Mouse (Mus musculus): ENCODE measurements around the gene Lipt2. TPM values are rescaled to one million over a fixed set of nuclear protein-coding genes. Genes with fewer than 3 reads are reported as not detected.

The Lipt2 gene
- polyA plus RNA-seq, 1 experiment from 2014 or later, result 9.1 TPM

GRCm38 (mm10) chr7:100178016-100178890 lies 19.2 kb downstream of the Lipt2 start:
- ATAC-seq, result peak; percentile 92
- no peak for TF ChIP-seq CTCF (IDR thresholded peaks at IDR 0.05; ENCODE audit: low read depth)

DNA sequence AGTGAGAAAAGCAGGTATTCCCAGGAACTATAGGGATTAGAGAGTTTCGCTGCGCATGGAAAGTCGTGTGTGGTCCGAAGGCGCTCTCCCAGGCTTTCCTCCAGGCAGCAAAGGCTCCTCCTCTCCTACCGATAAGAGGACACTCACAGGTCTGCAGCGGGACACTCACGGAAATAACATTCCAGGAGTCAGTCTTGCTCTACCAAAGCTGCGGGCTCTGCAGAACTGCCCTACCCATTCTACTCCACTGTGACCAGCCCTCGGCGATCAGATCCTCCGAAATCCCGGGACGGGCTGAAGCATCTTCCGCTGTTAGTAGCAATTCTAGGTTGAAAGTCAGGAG lies 19.8 kb downstream of the Lipt2 start:
- peak; percentile 68 for ATAC-seq
- Histone ChIP-seq H3K4me2 (replicated peaks; ENCODE audit: low read depth) (peak overlapping the region; percentile 85), H3K27ac (ENCODE audit: low read depth, low read length) (peak overlapping the region; percentile 60), H3K9ac (ENCODE audit: low read depth, low read length) (peak overlapping the region; percentile 40), H3K36me3 (ENCODE audit: control insufficient read depth, insufficient read depth) (no peaks in the 10 kb centered on the region), H3K4me3 (ENCODE audit: low read depth, low read length) (peak overlapping the region; percentile 51), H3K9me3 (ENCODE audit: control insufficient read depth) (no peaks in the 10 kb centered on the region), H3K27me3 (replicated peaks; ENCODE audit: control insufficient read depth, insufficient read depth, low read length) (no peaks in the 10 kb centered on the region), H3K4me1 (replicated peaks; ENCODE audit: control insufficient read depth, insufficient read depth, low read length) (0 out of 2 replicates have a peak, but pooled peaks cover 3% of the 10 kb centered on the region)
- TF ChIP-seq CTCF (IDR thresholded peaks at IDR 0.05; ENCODE audit: low read depth), result no peak
- 2% methylated on average over 15 of the region's 15 CpGs for WGBS

More at GRCm38 (mm10) chr7:100178016-100178890, 19.2 kb downstream of the Lipt2 start:
- Histone ChIP-seq H3K27me3 (replicated peaks; ENCODE audit: control insufficient read depth, insufficient read depth, low read length) (no peaks in the 10 kb centered on the region), H3K4me2 (replicated peaks; ENCODE audit: low read depth) (peak overlapping the region; percentile 85), H3K4me3 (ENCODE audit: low read depth, low read length) (peak overlapping the region; percentile 51), H3K9ac (ENCODE audit: low read depth, low read length) (peak overlapping the region; percentile 40), H3K4me1 (replicated peaks; ENCODE audit: control insufficient read depth, insufficient read depth, low read length) (0 out of 2 replicates have a peak, but pooled peaks cover 3% of the 10 kb centered on the region), H3K36me3 (ENCODE audit: control insufficient read depth, insufficient read depth) (no peaks in the 10 kb centered on the region), H3K9me3 (ENCODE audit: control insufficient read depth) (no peaks in the 10 kb centered on the region), H3K27ac (ENCODE audit: low read depth, low read length) (peak overlapping the region; percentile 60)
- 9% methylated on average over 30 of the region's 30 CpGs for WGBS

DNA sequence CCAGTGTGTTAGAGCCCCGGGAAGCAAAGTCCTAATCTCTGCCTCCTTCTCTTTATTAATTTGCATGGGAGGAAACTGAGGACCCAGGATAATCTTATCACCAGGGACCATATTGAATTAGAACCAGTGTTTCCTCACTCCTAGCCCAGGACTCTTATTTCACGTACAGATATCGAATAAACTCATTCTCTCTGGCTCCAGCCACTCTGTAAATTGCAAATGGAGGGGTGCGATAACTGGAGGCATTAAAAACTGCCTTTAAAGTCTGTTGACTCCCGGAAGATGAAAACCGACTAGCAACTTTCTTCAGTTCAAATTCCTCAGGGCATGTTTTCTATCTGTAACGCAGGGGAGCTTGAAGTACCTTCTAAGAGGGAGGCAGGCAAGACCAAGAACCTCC lies 20.3 kb downstream of the Lipt2 start:
- Histone ChIP-seq H3K27ac (ENCODE audit: low read depth, low read length) (peak overlapping the region; percentile 21), H3K36me3 (ENCODE audit: control insufficient read depth, insufficient read depth) (no peaks in the 10 kb centered on the region), H3K27me3 (replicated peaks; ENCODE audit: control insufficient read depth, insufficient read depth, low read length) (no peaks in the 10 kb centered on the region), H3K4me3 (ENCODE audit: low read depth, low read length) (peak overlapping the region; percentile 51), H3K4me2 (replicated peaks; ENCODE audit: low read depth) (peak overlapping the region; percentile 85), H3K9me3 (ENCODE audit: control insufficient read depth) (no peaks in the 10 kb centered on the region), H3K9ac (ENCODE audit: low read depth, low read length) (peak overlapping the region; percentile 40; the same call in 1 of the 2 replicates), H3K4me1 (replicated peaks; ENCODE audit: control insufficient read depth, insufficient read depth, low read length) (0 out of 2 replicates have a peak, but pooled peaks cover 3% of the 10 kb centered on the region)
- ATAC-seq, result no peak
- TF ChIP-seq CTCF (IDR thresholded peaks at IDR 0.05; ENCODE audit: low read depth), result no peak
- 31% methylated on average over 7 of the region's 7 CpGs for WGBS

- WGBS, result 32% methylated on average over 7 of the region's 7 CpGs
- peak overlapping the region; percentile 85 for H3K4me2 ChIP-seq (replicated peaks; ENCODE audit: low read depth)
- TF ChIP-seq CTCF (IDR thresholded peaks at IDR 0.05; ENCODE audit: low read depth), result no peak
- H3K27ac ChIP-seq (ENCODE audit: low read depth, low read length), result peak overlapping the region; percentile 21
- 0 out of 2 replicates have a peak overlapping the region, but pooled peaks have one; percentile 40 for H3K9ac ChIP-seq (ENCODE audit: low read depth, low read length)
- no peaks in the 10 kb centered on the region for H3K27me3 ChIP-seq (replicated peaks; ENCODE audit: control insufficient read depth, insufficient read depth, low read length)
- H3K9me3 ChIP-seq (ENCODE audit: control insufficient read depth), result no peaks in the 10 kb centered on the region
- H3K4me1 ChIP-seq (replicated peaks; ENCODE audit: control insufficient read depth, insufficient read depth, low read length), result 0 out of 2 replicates have a peak, but pooled peaks cover 3% of the 10 kb centered on the region
- ATAC-seq, result peak; percentile 74
- H3K36me3 ChIP-seq (ENCODE audit: control insufficient read depth, insufficient read depth), result no peaks in the 10 kb centered on the region
- peak overlapping the region; percentile 51 for H3K4me3 ChIP-seq (ENCODE audit: low read depth, low read length)
Measured at GRCm38 (mm10) chr7:100179836-100180407, 20.8 kb downstream of the Lipt2 start.

GRCm38 (mm10) chr7:100181176-100181575 lies 22.1 kb downstream of the Lipt2 start:
- H3K27me3 ChIP-seq (replicated peaks; ENCODE audit: control insufficient read depth, insufficient read depth, low read length), result no peaks in the 10 kb centered on the region
- 0 out of 2 replicates have a peak, but pooled peaks cover 3% of the 10 kb centered on the region for H3K4me1 ChIP-seq (replicated peaks; ENCODE audit: control insufficient read depth, insufficient read depth, low read length)
- TF ChIP-seq CTCF (IDR thresholded peaks at IDR 0.05; ENCODE audit: low read depth), result no peak
- H3K27ac ChIP-seq (ENCODE audit: low read depth, low read length), result no peak overlapping the region
- no peak overlapping the region for H3K9ac ChIP-seq (ENCODE audit: low read depth, low read length)
- 0 out of 2 replicates have a peak overlapping the region, but pooled peaks have one; percentile 24 for H3K4me2 ChIP-seq (replicated peaks; ENCODE audit: low read depth)
- WGBS, result 72% methylated on average over 2 of the region's 2 CpGs
- no peaks in the 10 kb centered on the region for H3K9me3 ChIP-seq (ENCODE audit: control insufficient read depth)
- no peak for ATAC-seq
- no peak overlapping the region for H3K4me3 ChIP-seq (ENCODE audit: low read depth, low read length)
- no peaks in the 10 kb centered on the region for H3K36me3 ChIP-seq (ENCODE audit: control insufficient read depth, insufficient read depth)

DNA sequence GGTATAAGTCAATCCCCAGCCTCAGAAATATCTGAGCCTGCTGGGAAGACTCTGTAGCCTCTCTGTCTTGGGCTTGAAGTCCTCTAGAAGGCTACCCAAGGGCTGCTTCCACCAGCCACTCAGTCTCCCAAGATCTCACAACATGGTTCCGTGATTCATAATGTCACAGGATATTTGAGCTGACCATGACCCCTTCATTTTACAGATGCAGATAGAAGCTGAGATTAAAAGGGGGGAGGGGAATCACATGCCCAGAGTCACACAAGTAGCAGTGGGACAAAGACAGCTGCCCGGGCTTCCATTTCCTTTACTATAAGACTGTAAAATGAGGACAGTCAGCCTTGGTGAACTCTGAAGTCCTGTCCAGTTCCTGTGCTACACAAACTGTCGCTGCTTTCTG lies 22.5 kb downstream of the Lipt2 start:
- H3K9me3 ChIP-seq (ENCODE audit: control insufficient read depth), result no peaks in the 10 kb centered on the region
- no peak overlapping the region for H3K4me3 ChIP-seq (ENCODE audit: low read depth, low read length)
- WGBS, result 45% methylated on average over 3 of the region's 3 CpGs
- no peaks in the 10 kb centered on the region for H3K36me3 ChIP-seq (ENCODE audit: control insufficient read depth, insufficient read depth)
- TF ChIP-seq CTCF (IDR thresholded peaks at IDR 0.05; ENCODE audit: low read depth), result no peak
- H3K27ac ChIP-seq (ENCODE audit: low read depth, low read length), result no peak overlapping the region
- H3K9ac ChIP-seq (ENCODE audit: low read depth, low read length), result no peak overlapping the region
- no peaks in the 10 kb centered on the region for H3K27me3 ChIP-seq (replicated peaks; ENCODE audit: control insufficient read depth, insufficient read depth, low read length)
- no peak overlapping the region for H3K4me2 ChIP-seq (replicated peaks; ENCODE audit: low read depth)
- 0 out of 2 replicates have a peak, but pooled peaks cover 3% of the 10 kb centered on the region for H3K4me1 ChIP-seq (replicated peaks; ENCODE audit: control insufficient read depth, insufficient read depth, low read length)
- ATAC-seq, result no peak
